Mouse (Mus musculus): ENCODE measurements at regions not wholly inside any gene's neighbourhood (a gene's known extent, or its start where the extent isn't known, plus 50 kb on each side); places are given as distances from the start of the nearest gene placed in this dataset.

DNA sequence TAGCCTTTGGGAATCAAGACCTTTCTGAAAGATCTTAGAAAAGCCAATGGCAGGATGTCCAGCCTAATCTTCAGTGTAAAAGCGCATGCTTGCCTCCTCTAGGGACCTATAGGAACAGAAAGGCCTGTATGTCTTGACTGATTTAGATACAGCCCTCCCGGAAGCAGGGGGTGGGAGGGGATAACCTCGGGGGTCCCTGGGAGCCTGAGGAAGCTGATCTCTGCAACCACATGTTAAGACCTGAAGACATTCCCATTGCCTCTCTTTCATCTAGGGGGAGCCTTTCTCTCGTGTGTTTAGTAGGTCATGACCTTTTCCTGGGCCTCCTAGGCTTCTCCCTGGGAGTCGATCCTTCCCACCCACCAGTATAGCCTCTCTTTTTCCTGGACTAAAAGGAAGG, 95.3 kb upstream of the Ccnd2 start:
- TF ChIP-seq CTCF (IDR thresholded peaks at IDR 0.05; ENCODE audit: low read depth) = no peak
- TF ChIP-seq EP300 (IDR thresholded peaks at IDR 0.05; ENCODE audit: low read depth) = no peak

Data from liver, postnatal 0 days (tissue).